Mouse (Mus musculus) ES-E14 (cell line): Measurements from ENCODE around the gene Ugcg.

Experiments
- CHD2 ChIP-seq: IDR thresholded peaks from 2 replicates; pipeline ENCODE4 v1.6.1; 2014; ENCODE audit warnings: mild to moderate bottlenecking, low read depth, low read length, inconsistent platforms
- HCFC1 ChIP-seq: IDR thresholded peaks from 2 replicates; pipeline ENCODE4 v1.6.1; 2012; ENCODE audit warnings: low read length, inconsistent platforms, borderline replicate concordance; ENCODE audit not compliant: insufficient read depth
- MAFK ChIP-seq: IDR thresholded peaks from 2 replicates; pipeline ENCODE4 v1.6.1; 2014; ENCODE audit warnings: mild to moderate bottlenecking, low read depth, low read length, inconsistent platforms; ENCODE audit not compliant: insufficient read depth
- ZC3H11A ChIP-seq: IDR thresholded peaks from 2 replicates; pipeline ENCODE4 v1.6.1; 2012; ENCODE audit warnings: low read depth, mild to moderate bottlenecking, inconsistent platforms, low read length, borderline replicate concordance
- ZNF384 ChIP-seq: IDR thresholded peaks from 2 replicates; pipeline ENCODE4 v1.6.1; 2012; ENCODE audit warnings: low read depth, low read length, inconsistent platforms

- no peak for TF ChIP-seq CHD2
- TF ChIP-seq ZC3H11A, result no peak
- no peak for TF ChIP-seq MAFK
- TF ChIP-seq ZNF384, result no peak
- no peak for TF ChIP-seq HCFC1
Measured at GRCm38 (mm10) chr4:59265631-59266030, 76.6 kb downstream of the Ugcg start.
